Mouse (Mus musculus) lung, adult 2 months (tissue): ENCODE measurements at regions not wholly inside any gene's neighbourhood (a gene's known extent, or its start where the extent isn't known, plus 50 kb on each side); places are given as distances from the start of the nearest gene placed in this dataset.

Experiments
- DNase-seq: peaks from one replicate; pipeline ENCODE4 v3.0.0; 2022
- H3K4me1 ChIP-seq: fragments of 200-500 bp; 2 replicates; pipeline ENCODE4 v1.6.1; 2011; ENCODE audit warnings: low read length; ENCODE audit not compliant: control insufficient read depth, insufficient read depth
- H3K4me3 ChIP-seq: fragments of 200-500 bp; replicated peaks from 2 replicates; pipeline ENCODE3; 2011; ENCODE audit warnings: low read depth, mild to moderate bottlenecking, control low read depth, low read length; ENCODE audit errors: extremely low read depth
- CTCF ChIP-seq: fragments of 200-500 bp; IDR thresholded peaks from 2 replicates; pipeline ENCODE4 v1.5.1; 2011; ENCODE audit warnings: mild to moderate bottlenecking, low read length, control low read depth; ENCODE audit not compliant: insufficient read depth
- POLR2A ChIP-seq: fragments of 200-500 bp; IDR thresholded peaks from 2 replicates; pipeline ENCODE4 v1.6.1; 2011; ENCODE audit warnings: low read depth, mild to moderate bottlenecking, control low read depth, low read length, borderline replicate concordance; ENCODE audit errors: extremely low read depth
- WGBS: fragments of 180-500 bp; shearing (Covaris S2); methylation state at CpG from one replicate; pipeline ENCODE4 v1.1.7; 2018; 5-methylcytosine and 5-hydroxymethylcytosine counted together

- 25% methylated on average over 2 of the region's 2 CpGs for WGBS
- Histone ChIP-seq H3K4me1 (peaks cover 2% of the 10 kb centered on the region; the same call in 1 of the 2 replicates), H3K4me3 (no peak overlapping the region)
- DNase-seq, result peak; percentile 5
- no peak for TF ChIP-seq POLR2A
- TF ChIP-seq CTCF, result no peak
These were observed 129.4 kb upstream of the Slco3a1 start for GRCm38 (mm10) chr7:74683979-74684378.

- WGBS, result 84% methylated on average over 4 of the region's 4 CpGs
- Histone ChIP-seq H3K4me1 (no peaks in the 10 kb centered on the region), H3K4me3 (no peak overlapping the region)
- no peak for TF ChIP-seq CTCF
- no peak for TF ChIP-seq POLR2A
- no peak for DNase-seq
These were observed 119.2 kb upstream of the Slco3a1 start for GRCm38 (mm10) chr7:74673626-74674295.

- TF ChIP-seq POLR2A, result no peak
- TF ChIP-seq CTCF, result no peak
- Histone ChIP-seq H3K4me1 (no peaks in the 10 kb centered on the region), H3K4me3 (no peak overlapping the region)
- DNase-seq, result no peak
These were observed 114.5 kb upstream of the Slco3a1 start for GRCm38 (mm10) chr7:74669110-74669509.

GRCm38 (mm10) chr7:74667106-74667505 is 112.5 kb upstream of the Slco3a1 start:
- no peak for TF ChIP-seq POLR2A
- no peak for TF ChIP-seq CTCF
- WGBS, result 48% methylated on average over 3 of the region's 3 CpGs
- DNase-seq, result no peak
- H3K4me3 ChIP-seq, result no peak overlapping the region
- no peaks in the 10 kb centered on the region for H3K4me1 ChIP-seq

- TF ChIP-seq CTCF (no peak), POLR2A (no peak)
- WGBS, result 92% methylated on average over 1 of the region's 1 CpGs
- H3K4me3 ChIP-seq, result no peak overlapping the region
- H3K4me1 ChIP-seq, result no peaks in the 10 kb centered on the region
- DNase-seq, result no peak
These were observed 109.2 kb upstream of the Slco3a1 start for GRCm38 (mm10) chr7:74663820-74664219.

GRCm38 (mm10) chr7:74647310-74647709 is 92.7 kb upstream of the Slco3a1 start:
- TF ChIP-seq POLR2A (no peak), CTCF (no peak)
- no peak overlapping the region for H3K4me3 ChIP-seq
- WGBS, result 24% methylated on average over 2 of the region's 2 CpGs
- peaks cover 4% of the 10 kb centered on the region for H3K4me1 ChIP-seq
- DNase-seq, result no peak

GRCm38 (mm10) chr7:74640171-74640570 is 85.6 kb upstream of the Slco3a1 start:
- no peak for DNase-seq
- TF ChIP-seq CTCF (no peak), POLR2A (no peak)
- H3K4me1 ChIP-seq, result no peaks in the 10 kb centered on the region
- H3K4me3 ChIP-seq, result no peak overlapping the region
- WGBS, result 79% methylated on average over 4 of the region's 4 CpGs

GRCm38 (mm10) chr7:74632217-74632616 is 77.6 kb upstream of the Slco3a1 start:
- Histone ChIP-seq H3K4me3 (no peak overlapping the region), H3K4me1 (no peaks in the 10 kb centered on the region)
- TF ChIP-seq POLR2A, result no peak
- no peak for TF ChIP-seq CTCF
- WGBS, result 89% methylated on average over 8 of the region's 8 CpGs
- DNase-seq, result no peak

GRCm38 (mm10) chr7:74628799-74629468 is 74.4 kb upstream of the Slco3a1 start:
- no peak for DNase-seq
- H3K4me3 ChIP-seq, result no peak overlapping the region
- TF ChIP-seq CTCF (no peak), POLR2A (no peak)
- H3K4me1 ChIP-seq, result no peaks in the 10 kb centered on the region
- WGBS, result 62% methylated on average over 6 of the region's 6 CpGs
